Mouse (Mus musculus) adrenal gland, postnatal 36 days (tissue): ENCODE measurements around the gene Nav2. TPM values are rescaled to one million over a fixed set of nuclear protein-coding genes. Genes with fewer than 3 reads are reported as not detected.

Experiments
- DNase-seq, 2 experiments: peaks; one replicate each; pipeline ENCODE4 v3.0.0; 2021; ENCODE audit warnings: mixed read lengths in 1 of 2
- total RNA-seq, 2 experiments: library from RNA; stranded (reverse); gene quantifications; 2 replicates each; pipeline ENCODE4 v1.2.3; 2021

The Nav2 gene
- total RNA-seq, 2 experiments from 2014 or later, result 6.4 to 8.7 TPM

GRCm38 (mm10) chr7:48934816-48935215, 26.3 kb downstream of the Nav2 start:
- no peak for DNase-seq

- DNase-seq, result no peak
These were observed 29.0 kb downstream of the Nav2 start for GRCm38 (mm10) chr7:48937562-48937961.

GRCm38 (mm10) chr7:48938190-48938589, 29.7 kb downstream of the Nav2 start:
- peak; percentile 23 to 61 for DNase-seq

- DNase-seq, result no peak
These were observed 40.0 kb downstream of the Nav2 start for GRCm38 (mm10) chr7:48948381-48949108.

- no peak for DNase-seq
These were observed 46.0 kb downstream of the Nav2 start for GRCm38 (mm10) chr7:48954501-48954900.

- peak; percentile 66 to 71 for DNase-seq
These were observed 50.2 kb downstream of the Nav2 start for GRCm38 (mm10) chr7:48958528-48959315.

- no peak for DNase-seq
These were observed 50.8 kb downstream of the Nav2 start for GRCm38 (mm10) chr7:48959316-48959661.

GRCm38 (mm10) chr7:48960152-48960551, 51.6 kb downstream of the Nav2 start:
- no peak for DNase-seq

GRCm38 (mm10) chr7:48961501-48961900, 53.0 kb downstream of the Nav2 start:
- DNase-seq, result no peak

GRCm38 (mm10) chr7:48961935-48962334, 53.4 kb downstream of the Nav2 start:
- DNase-seq, result no peak

- DNase-seq, result no peak
These were observed 54.6 kb downstream of the Nav2 start for GRCm38 (mm10) chr7:48963112-48963511.

GRCm38 (mm10) chr7:48963554-48963953, 55.0 kb downstream of the Nav2 start:
- DNase-seq, result no peak

- DNase-seq, result no peak
These were observed 57.4 kb downstream of the Nav2 start for GRCm38 (mm10) chr7:48965796-48966512.

- DNase-seq, result no peak
These were observed 72.5 kb downstream of the Nav2 start for GRCm38 (mm10) chr7:48981013-48981412.

- DNase-seq, result no peak
These were observed 73.3 kb downstream of the Nav2 start for GRCm38 (mm10) chr7:48981814-48982213.

GRCm38 (mm10) chr7:48982573-48982972, 74.1 kb downstream of the Nav2 start:
- DNase-seq, result no peak

- no peak for DNase-seq
These were observed 83.5 kb downstream of the Nav2 start for GRCm38 (mm10) chr7:48991911-48992552.

GRCm38 (mm10) chr7:48995171-48995570, 86.7 kb downstream of the Nav2 start:
- peak; percentile 36 to 58 for DNase-seq

GRCm38 (mm10) chr7:48995701-48996100, 87.2 kb downstream of the Nav2 start:
- no peak for DNase-seq

GRCm38 (mm10) chr7:48996829-48997228, 88.3 kb downstream of the Nav2 start:
- no peak for DNase-seq

- no peak for DNase-seq
These were observed 89.6 kb downstream of the Nav2 start for GRCm38 (mm10) chr7:48998097-48998496.

- peak in 1 of 2 experiments; percentile 16 for DNase-seq
These were observed 90.1 kb downstream of the Nav2 start for GRCm38 (mm10) chr7:48998595-48998994.
